Mouse (Mus musculus): Measurements from ENCODE around the gene Gm26741. TPM values are rescaled to one million over a fixed set of nuclear protein-coding genes. Genes with fewer than 3 reads are reported as not detected.
A peak's percentile ranks its signal among the peaks of the same experiment; 100 is the strongest.

Gene Gm26741
- total RNA-seq, 2 experiments from 2014 or later: not detected

- intact Hi-C loops (cut with DNase I): loop anchor here (5.0 to 10.0 kb wide), 4 partner anchors 168 to 593 kb away; partner anchors contain the start of gene Vgll2
- DNase-seq (ENCODE audit: low spot score in 2 of 2): peak; percentile 54 to 63
Measured at GRCm38 (mm10) chr10:52384823-52385610, 26.4 kb downstream of the Gm26741 start.

GRCm38 (mm10) chr10:52387192-52387591, 28.6 kb downstream of the Gm26741 start:
- no peak for DNase-seq (ENCODE audit: low spot score in 2 of 2)
- intact Hi-C loops (cut with DNase I): loop anchor here (5.0 to 10.0 kb wide), 4 partner anchors 170 to 595 kb away; partner anchors contain the start of gene Vgll2

- intact Hi-C loops (cut with DNase I): loop anchor here (5.0 to 10.0 kb wide), 4 partner anchors 172 to 597 kb away; partner anchors contain the start of gene Vgll2
- DNase-seq (ENCODE audit: low spot score in 2 of 2): no peak
Measured at GRCm38 (mm10) chr10:52388922-52389430, 30.4 kb downstream of the Gm26741 start, which contains the start of gene Nepn. Gene Nepn (plus strand): TSS chr10:52388972.

- intact Hi-C loops (cut with DNase I): loop anchor here (5.0 to 10.0 kb wide), 4 partner anchors 172 to 597 kb away; partner anchors contain the start of gene Vgll2
- DNase-seq (ENCODE audit: low spot score in 2 of 2): no peak
Measured at GRCm38 (mm10) chr10:52389438-52389837, 30.9 kb downstream of the Gm26741 start.

GRCm38 (mm10) chr10:52391208-52391607, 32.6 kb downstream of the Gm26741 start:
- intact Hi-C loops (cut with DNase I): no loop called here

GRCm38 (mm10) chr10:52396647-52397046, 38.1 kb downstream of the Gm26741 start:
- intact Hi-C loops (cut with DNase I): no loop called here
- no peak for DNase-seq (ENCODE audit: low spot score in 2 of 2)

More at GRCm38 (mm10) chr10:52391208-52391607, 32.6 kb downstream of the Gm26741 start:
- DNase-seq (ENCODE audit: low spot score in 2 of 2): no peak

GRCm38 (mm10) chr10:52398715-52399114, 40.1 kb downstream of the Gm26741 start:
- no peak for DNase-seq (ENCODE audit: low spot score in 2 of 2)
- intact Hi-C loops (cut with DNase I): no loop called here

GRCm38 (mm10) chr10:52399722-52400121, 41.2 kb downstream of the Gm26741 start:
- intact Hi-C loops (cut with DNase I): no loop called here
- peak in 1 of 2 experiments; percentile 43 for DNase-seq (ENCODE audit: low spot score in 2 of 2)

- no peak for DNase-seq (ENCODE audit: low spot score in 2 of 2)
- intact Hi-C loops (cut with DNase I): no loop called here
Measured at GRCm38 (mm10) chr10:52405160-52405559, 46.6 kb downstream of the Gm26741 start.

- intact Hi-C loops (cut with DNase I): no loop called here
- DNase-seq (ENCODE audit: low spot score in 2 of 2): no peak
Measured at GRCm38 (mm10) chr10:52407526-52407925, 49.0 kb downstream of the Gm26741 start.

Other genes with a start within 250 kb of the Gm26741 start
- gene Ros1, start 163.5 kb upstream of the Gm26741 start, total RNA-seq (2021): not detected
- gene Dcbld1, start 125.1 kb upstream of the Gm26741 start, total RNA-seq (2021): 1 to 10 TPM; 5.5 to 6.5 TPM
- 10 to 100 TPM; 47.1 to 49.4 TPM for gene Gopc, start 23.4 kb downstream of the Gm26741 start, total RNA-seq (2021)
- gene Nepn, start 30.2 kb downstream of the Gm26741 start, total RNA-seq (2021): not detected
- gene Nus1, start 58.8 kb downstream of the Gm26741 start, total RNA-seq (2021): 10 to 100 TPM; 64.6 to 65.6 TPM